8 mouse cellular contexts compared by ENCODE assay signal in genomic region chr4:109981083-109981870, GRCm38 (mm10). TPM values are rescaled to one million over a fixed set of nuclear protein-coding genes. Genes with fewer than 3 reads are reported as not detected.
DNase-seq lines count a peak whose midpoint lies in the region; ATAC-seq and TF ChIP-seq lines count a peak whose summit lies in the region.

No protein-coding gene starts in this region.

- ATAC-seq in hindbrain, embryonic 15.5 days (ENCODE audit: low FRiP score, low read depth): no peak
- no peak for ATAC-seq in neural tube, embryonic 13.5 days (ENCODE audit: low read depth)
- no peak for ATAC-seq in CD4-positive, CD25-positive, alpha-beta regulatory T cell, adult 4 months

- H3K4me2 ChIP-seq in hindbrain, embryonic 15.5 days: peak overlapping the region; percentile 52
- peak overlapping the region; percentile 48; the same call in 1 of the 2 replicates for H3K4me2 ChIP-seq in neural tube, embryonic 13.5 days

- no peaks in the 10 kb centered on the region for H3K9me3 ChIP-seq in embryonic facial prominence, embryonic 10.5 days
- H3K9me3 ChIP-seq in hindbrain, embryonic 15.5 days: no peaks in the 10 kb centered on the region
- H3K9me3 ChIP-seq in neural tube, embryonic 13.5 days: no peaks in the 10 kb centered on the region

- H3K27me3 ChIP-seq in embryonic facial prominence, embryonic 10.5 days (replicated peaks; ENCODE audit: low read depth, poor library complexity, severe bottlenecking): peaks cover 100% of the 10 kb centered on the region
- H3K27me3 ChIP-seq in hindbrain, embryonic 15.5 days: peaks cover 85% of the 10 kb centered on the region
- peaks cover 97% of the 10 kb centered on the region for H3K27me3 ChIP-seq in neural tube, embryonic 13.5 days

- peaks cover 55% of the 10 kb centered on the region for H3K4me1 ChIP-seq in embryonic facial prominence, embryonic 10.5 days
- peaks cover 27% of the 10 kb centered on the region for H3K4me1 ChIP-seq in hindbrain, embryonic 15.5 days (replicated peaks)
- H3K4me1 ChIP-seq in neural tube, embryonic 13.5 days (replicated peaks): peaks cover 42% of the 10 kb centered on the region

- no peak for TF ChIP-seq CTCF in layer of hippocampus, adult 2 months (conservative IDR thresholded peaks at IDR 0.05)

- no peak for DNase-seq in layer of hippocampus, adult 2 months (ENCODE audit: low spot score in 2 of 2)
- DNase-seq in layer of hippocampus, postnatal 14 days (ENCODE audit: low spot score in 2 of 2): no peak
- DNase-seq in embryonic facial prominence, embryonic 10.5 days (ENCODE audit: low spot score): peak; percentile 41
- no peak for DNase-seq in urinary bladder, adult 2 months (ENCODE audit: low spot score)
- no peak for DNase-seq in lung, postnatal 4 days

- no peak overlapping the region; the same call in 1 of the 2 replicates for H3K4me3 ChIP-seq in layer of hippocampus, adult 2 months
- peak overlapping the region; percentile 60 for H3K4me3 ChIP-seq in embryonic facial prominence, embryonic 10.5 days
- peak overlapping the region; percentile 26 for H3K4me3 ChIP-seq in hindbrain, embryonic 15.5 days
- peak overlapping the region; percentile 25; the same call in 1 of the 2 replicates for H3K4me3 ChIP-seq in neural tube, embryonic 13.5 days

- H3K36me3 ChIP-seq in embryonic facial prominence, embryonic 10.5 days (replicated peaks): no peaks in the 10 kb centered on the region
- no peaks in the 10 kb centered on the region for H3K36me3 ChIP-seq in hindbrain, embryonic 15.5 days
- no peaks in the 10 kb centered on the region for H3K36me3 ChIP-seq in neural tube, embryonic 13.5 days

- peak overlapping the region; percentile 69 for H3K27ac ChIP-seq in layer of hippocampus, adult 2 months
- peak overlapping the region; percentile 76 for H3K27ac ChIP-seq in embryonic facial prominence, embryonic 10.5 days (replicated peaks)
- no peak overlapping the region for H3K27ac ChIP-seq in hindbrain, embryonic 15.5 days (replicated peaks)
- H3K27ac ChIP-seq in neural tube, embryonic 13.5 days (replicated peaks): no peak overlapping the region

- under 1% methylated on average over 37 of the region's 37 CpGs for WGBS in embryonic facial prominence, embryonic 10.5 days
- 2% methylated on average over 36 of the region's 37 CpGs for WGBS in hindbrain, embryonic 15.5 days
- WGBS in neural tube, embryonic 13.5 days: 2% methylated on average over 37 of the region's 37 CpGs

- no peak overlapping the region for H3K9ac ChIP-seq in hindbrain, embryonic 15.5 days
- H3K9ac ChIP-seq in neural tube, embryonic 13.5 days: no peak overlapping the region

RNA-seq across cellular contexts. Expression of gene Dmrta2, which starts 3.4 kb away (rescaled TPM):
- 1 to 10 TPM; 3.5 to 4.4 TPM for total RNA-seq in layer of hippocampus, adult 2 months (2021)
- total RNA-seq in layer of hippocampus, postnatal 14 days (2021): 1 to 10 TPM; 4.7 to 5.7 TPM
- polyA plus RNA-seq in embryonic facial prominence, embryonic 10.5 days (2016; fragmentation: Nextera tagmentation; extraction: Ambion mirVana): 0.75 and 0.87 TPM in 2 replicates
- 0.06 and 0.13 TPM in 2 replicates for polyA plus RNA-seq in hindbrain, embryonic 15.5 days (2015; fragmentation: Nextera tagmentation; extraction: Ambion mirVana)
- 0.14 and 0.17 TPM in 2 replicates for polyA plus RNA-seq in neural tube, embryonic 13.5 days (2015; fragmentation: Nextera tagmentation; extraction: Ambion mirVana)
- polyA plus RNA-seq in urinary bladder, adult 2 months (2012; rRNA removed): 0.22 and 0.28 TPM in 2 replicates
- polyA plus RNA-seq in CD4-positive, CD25-positive, alpha-beta regulatory T cell, adult 4 months (2017; shearing (Covaris generic)): not detected

Comparison
In these comparisons a context has a peak if more than half of its experiments do, and no peak if none do; other contexts are left out.
1. H3K27ac ChIP-seq: peak in layer of hippocampus, adult 2 months (single experiment) and embryonic facial prominence, embryonic 10.5 days (single experiment); none in hindbrain, embryonic 15.5 days (single experiment) and neural tube, embryonic 13.5 days (single experiment).